Mouse (Mus musculus): ENCODE measurements around the gene Ttc13.

DNA sequence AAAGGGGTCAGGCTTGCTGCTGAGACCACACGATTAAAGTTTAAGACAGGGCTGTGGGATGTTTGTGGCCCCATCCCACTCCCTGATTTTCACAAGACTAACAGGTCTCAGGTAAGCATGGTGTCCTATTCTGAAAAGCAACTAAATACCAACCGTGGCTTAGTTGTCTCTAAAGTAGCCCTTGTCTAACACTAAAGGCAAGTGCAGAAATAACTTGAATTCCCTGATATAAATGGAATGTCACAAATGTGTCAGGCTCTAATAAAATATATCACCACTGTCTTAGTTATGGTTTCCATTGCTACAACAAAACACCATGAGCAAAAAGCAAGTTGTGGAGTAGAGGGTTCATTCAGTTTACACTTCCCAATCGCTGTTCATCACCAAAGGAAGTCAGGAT, 57.4 kb downstream of the Ttc13 start:
- TF ChIP-seq POLR2A (IDR thresholded peaks at IDR 0.05; ENCODE audit: borderline replicate concordance, insufficient read depth, low read length) (no peak), CTCF (IDR thresholded peaks at IDR 0.05; ENCODE audit: borderline replicate concordance, insufficient read depth, low read depth, low read length) (no peak)
